Mouse (Mus musculus) NIH3T3 (cell line): ENCODE measurements around the gene AU015836.
A peak's percentile ranks its signal among the peaks of the same experiment; 100 is the strongest.
"Not testable (repeated sequence)": the region's sequence is repeated elsewhere in the genome, so short reads cannot be mapped to it uniquely, and the experiment has no call there.

ENCODE experiments used
- DNase-seq: peaks from one replicate; pipeline ENCODE4 v3.0.0-alpha.2; 2012; ENCODE audit warnings: low read depth

AU015836 gene

DNA sequence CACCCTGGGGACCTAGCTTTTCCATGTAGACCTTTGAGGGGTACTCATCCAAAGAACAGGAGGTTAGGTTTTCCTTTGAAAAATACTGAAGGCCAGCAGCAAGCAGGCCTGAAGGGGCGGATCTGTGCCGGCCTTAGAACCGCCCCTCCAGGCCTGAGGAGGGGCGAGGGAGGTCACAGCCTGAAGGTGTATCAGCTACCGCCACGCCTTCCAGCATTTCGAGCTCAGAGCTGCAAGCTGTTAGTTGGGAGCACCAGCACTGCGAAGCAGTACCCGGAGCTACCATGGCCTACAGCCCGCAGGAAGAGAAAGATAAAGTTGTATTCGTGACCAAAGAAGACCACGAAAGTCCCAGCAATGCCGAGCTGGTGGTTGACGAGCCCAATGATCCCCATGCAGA is at the start of gene AU015836:
TSS of gene AU015836 (plus strand) at position 216 of the 400 bp plus-strand sequence.
- no peak for DNase-seq

DNA sequence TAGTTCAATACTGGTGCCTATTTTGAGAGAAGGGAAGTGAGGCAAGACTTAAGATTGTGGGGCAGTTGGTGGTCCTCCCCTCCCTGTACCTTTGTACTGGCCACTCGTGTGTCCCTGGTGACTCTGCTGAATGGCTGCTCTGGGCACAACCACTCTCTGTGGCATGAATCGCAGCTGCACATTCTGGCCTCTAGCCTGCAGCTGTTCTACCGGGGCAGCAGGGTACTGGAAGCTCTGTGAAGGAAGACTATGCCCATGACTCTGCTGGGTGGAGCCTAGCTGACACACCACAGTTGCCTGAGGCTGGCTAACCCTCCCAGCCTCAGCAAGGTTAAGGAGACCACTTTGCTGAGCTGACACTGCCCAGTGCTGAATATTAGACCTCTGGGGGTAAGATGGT is 49.4 kb upstream of the AU015836 start:
- no peak for DNase-seq

DNA sequence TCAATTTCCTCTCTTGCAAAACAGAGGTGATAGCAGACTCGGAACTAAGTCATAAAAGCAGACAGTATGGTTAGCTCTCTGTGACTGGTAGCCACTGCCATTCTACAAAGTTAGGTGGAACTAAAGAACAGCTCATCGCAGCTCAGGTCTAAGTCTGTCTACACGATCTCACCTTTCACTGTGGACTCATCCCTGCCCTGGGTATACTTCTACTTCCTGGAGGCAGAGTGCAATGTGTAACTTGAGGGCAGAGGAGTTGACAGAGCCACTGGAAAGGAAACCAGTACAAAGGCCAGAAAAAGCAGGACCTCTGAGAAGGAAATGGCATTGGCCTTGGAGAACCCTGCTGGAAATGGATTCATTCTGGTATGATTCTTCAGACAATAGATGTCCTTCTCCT is 40.1 kb upstream of the AU015836 start:
- DNase-seq = no peak

DNA sequence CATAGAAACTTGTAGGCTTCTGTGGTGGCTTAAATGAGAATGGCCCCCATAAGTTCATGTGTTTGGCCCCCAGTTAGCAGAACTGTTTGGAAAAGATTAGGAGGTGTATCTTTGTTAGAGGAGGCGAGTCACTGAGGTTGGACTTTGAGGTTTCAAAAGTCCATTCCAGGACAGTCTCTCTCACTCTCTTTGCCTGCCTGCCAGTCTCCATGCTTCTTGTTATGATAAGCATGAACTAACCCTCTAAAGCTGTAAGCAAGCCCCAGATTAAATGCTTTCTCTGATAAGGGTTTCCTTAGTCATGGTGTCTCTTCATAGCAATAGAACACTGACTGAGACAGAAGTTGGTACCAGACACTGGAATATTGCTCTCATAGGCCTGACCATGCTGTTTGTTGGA is 39.7 kb upstream of the AU015836 start:
- no peak for DNase-seq

DNA sequence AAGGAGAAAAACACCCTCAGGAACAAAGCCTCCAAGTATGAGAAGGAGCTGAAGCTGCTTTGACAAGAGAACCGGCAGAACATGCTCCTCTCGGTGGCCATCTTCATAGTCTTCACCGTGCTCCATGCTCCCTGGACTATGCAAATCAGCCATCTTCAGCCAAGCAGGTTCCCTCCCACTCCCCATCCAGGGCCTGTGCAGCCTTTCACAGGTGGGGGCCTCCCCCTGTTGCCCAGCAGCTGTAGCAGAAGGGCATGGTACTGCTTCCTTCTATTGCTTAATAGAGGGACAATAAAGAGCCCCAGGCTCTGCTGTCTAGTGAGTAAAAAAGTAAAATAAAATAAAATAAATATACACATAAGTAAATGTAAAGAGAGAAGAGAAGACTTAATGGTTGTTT is 36.8 kb upstream of the AU015836 start:
- DNase-seq = no peak

DNA sequence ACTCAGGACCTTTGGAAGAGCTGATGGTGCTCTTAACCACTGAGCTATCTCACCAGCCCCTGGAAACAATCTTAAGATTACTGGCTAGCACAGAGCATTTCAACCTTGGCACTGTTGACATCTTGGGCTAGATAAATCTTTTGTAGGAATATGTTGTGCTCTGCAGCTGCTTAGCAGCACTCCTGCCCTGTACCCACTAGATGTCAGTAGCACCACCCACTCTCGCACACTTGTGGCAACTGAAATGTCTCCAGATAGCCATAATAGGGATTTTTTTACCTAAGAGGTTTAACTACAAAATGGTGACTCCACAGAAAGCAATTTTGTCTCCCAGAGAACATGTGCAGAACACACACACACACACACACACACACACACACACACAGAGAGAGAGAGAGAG is 11.7 kb upstream of the AU015836 start:
- DNase-seq = peak; percentile 74

DNA sequence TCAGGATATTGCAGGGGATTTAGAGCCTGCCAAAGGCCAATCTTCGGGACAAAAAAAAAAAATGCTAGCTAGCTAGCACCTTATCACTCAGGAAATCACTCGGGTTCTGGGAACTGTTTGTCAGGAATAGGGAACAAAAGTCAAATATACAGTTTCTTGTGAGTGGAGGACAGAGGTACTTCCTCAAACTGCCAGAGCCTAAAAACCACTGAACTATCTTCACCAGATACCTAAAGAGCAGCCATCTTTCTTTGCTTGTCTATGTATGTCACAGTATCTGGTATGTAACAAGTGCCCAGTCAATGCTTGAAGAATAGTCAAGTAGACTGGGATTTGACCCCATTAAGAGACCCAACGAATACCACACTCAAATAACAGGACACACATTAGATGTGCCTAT is 10.0 kb upstream of the AU015836 start:
- no peak for DNase-seq

DNA sequence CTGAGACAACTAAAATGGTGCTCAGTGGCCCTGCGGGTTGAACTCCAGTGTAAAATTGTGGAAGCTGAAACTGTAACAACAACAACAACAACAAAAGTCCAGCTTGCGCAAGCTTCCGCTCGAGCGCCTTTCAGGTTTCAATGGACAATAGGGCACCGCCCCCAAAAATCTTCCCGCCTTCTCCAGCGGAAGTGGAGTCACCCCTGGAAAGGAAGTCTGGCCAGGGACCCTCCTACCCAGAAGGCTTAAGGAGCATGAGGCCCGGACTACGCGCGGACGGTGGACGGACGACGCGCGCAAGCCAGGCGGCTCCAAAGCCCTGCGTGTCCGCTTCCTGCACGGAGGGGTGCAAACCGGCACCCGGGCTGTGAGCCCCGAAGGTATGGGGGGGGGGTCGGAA is 11.9 kb downstream of the AU015836 start:
- DNase-seq = no peak

DNA sequence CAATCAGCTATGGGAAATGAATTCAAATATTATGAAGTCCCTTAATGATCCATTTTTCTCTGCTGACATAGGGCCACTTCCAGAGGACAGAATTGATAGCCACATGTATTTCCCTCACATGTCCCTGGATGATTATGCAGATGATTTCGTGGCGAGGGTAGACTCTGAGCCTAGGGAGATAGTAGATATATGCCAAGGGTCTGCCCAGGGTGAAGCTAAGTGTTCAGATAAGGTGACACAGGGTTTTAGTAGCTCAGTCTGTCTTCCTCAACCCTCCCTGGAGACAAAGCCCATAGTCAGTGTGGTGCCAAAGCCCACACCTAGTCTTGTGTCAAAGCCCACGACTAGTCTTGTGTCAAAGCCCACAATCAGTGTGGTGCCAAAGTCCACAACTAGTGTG is 13.7 kb downstream of the AU015836 start:
- DNase-seq = no peak

DNA sequence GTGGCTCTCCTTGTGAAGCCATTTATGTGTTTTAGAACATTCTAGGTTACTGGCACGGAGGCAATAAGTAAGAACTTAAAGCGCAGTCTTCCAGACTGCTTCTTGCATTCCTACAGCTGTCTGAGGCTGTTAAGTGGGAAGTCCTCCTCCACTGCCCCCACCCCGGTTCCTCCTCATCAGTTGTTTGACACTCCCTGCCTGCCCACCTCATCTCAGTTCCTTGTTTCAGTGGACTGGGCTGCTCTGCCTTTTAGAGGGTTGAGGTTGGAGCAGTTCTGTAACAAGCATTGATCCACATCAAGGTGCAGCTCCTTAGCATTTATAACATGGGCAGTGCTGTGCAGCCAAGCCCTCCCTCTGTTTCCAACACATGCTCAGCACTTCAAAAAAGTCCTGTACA is 16.6 kb downstream of the AU015836 start:
- DNase-seq = not testable (repeated sequence)

DNA sequence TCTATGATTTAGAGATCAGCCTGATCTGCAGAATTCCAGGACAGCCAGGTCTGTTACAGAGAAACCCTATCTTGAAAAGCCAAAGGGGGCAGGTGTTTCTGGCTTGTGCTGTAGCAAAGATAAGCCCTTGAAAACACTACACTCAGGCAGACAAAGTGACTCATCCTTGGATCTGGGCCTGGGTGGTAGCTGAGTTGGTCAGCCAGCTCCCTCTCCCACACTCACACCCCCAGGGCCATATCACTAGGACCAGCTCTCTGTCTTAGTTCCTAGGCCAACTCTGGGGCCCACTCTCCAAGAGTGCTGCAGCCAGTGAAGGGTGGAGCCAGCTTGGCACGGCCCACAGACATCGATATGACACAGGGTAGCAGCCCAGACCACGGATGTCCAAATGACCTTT is 38.5 kb downstream of the AU015836 start:
- DNase-seq = peak; percentile 13

DNA sequence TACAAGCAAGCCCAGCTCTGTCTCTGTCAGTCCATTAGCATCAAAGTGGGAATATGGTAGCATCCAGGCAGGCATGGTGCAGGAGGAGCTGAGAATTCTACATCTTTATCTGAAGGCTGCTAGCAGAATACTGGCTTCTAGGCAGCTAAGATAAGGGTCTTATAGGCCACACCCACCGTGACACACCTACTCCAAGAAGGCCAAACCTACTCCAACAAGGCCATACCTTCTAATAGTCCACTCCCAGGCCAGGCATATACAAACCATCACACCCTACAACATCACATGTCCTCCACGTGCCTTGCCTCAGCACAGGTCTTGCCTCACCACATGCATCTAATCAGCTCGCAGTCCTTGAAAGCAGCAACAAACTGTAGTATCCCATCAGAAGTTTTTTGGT is 41.0 kb downstream of the AU015836 start:
- DNase-seq = no peak

DNA sequence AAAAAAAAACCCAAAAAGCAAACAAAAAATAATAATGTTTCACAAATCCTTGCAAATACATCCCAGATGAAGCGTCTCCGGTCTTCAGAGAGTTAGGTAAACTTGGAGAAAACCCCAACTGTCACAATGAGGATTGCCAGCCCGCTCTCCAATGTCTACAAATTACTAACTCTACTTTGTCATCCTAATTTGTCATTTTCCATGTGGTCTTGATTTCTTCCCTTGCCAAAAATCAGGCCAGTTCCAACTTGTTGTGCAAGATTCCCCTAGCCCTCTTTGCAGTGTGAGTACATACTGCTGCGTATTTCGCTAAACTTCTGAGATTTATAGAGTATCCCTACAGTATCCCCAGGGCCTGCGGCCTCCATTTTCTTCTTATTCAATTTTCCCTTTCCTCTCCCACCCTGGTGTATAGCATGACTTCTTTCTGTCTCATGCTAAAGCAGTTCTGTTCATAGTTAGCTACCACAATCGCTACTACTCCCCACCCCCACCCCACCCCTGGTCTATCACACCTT is 43.3 kb downstream of the AU015836 start:
- peak; percentile 57 for DNase-seq

DNA sequence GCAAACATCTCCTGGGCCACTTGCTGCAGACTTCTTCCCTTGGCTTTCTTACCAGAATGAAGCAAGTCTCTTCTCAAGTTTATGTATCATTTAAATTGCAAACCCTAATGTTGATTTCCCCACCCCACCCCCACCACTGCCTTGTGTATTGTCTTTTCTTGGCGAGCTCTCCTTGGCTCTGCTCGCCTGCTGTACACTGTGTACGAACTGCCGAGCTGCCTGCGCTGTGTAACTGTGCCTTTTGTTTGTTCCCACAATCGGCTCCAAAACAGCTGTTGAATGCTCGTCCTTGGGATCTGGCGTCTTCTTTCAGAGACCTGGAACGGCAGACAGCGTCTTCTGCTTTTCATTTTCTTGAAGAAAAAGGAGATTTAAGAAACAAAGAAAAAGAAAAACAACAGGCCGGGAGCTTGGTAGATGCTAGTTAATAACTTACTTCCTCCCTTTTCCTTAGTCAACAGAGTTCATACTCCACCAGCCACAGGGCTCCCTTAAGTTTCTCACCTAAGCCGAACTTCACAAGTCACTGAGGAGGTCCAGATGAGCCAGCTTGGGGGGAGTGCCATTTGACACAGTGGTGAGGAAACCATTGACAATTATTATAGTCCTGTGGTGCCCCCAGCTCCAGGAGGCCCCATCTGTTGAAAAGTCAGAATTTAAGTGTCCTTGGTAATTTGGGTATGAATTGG is 44.2 kb downstream of the AU015836 start:
- peak; percentile 50 for DNase-seq

DNA sequence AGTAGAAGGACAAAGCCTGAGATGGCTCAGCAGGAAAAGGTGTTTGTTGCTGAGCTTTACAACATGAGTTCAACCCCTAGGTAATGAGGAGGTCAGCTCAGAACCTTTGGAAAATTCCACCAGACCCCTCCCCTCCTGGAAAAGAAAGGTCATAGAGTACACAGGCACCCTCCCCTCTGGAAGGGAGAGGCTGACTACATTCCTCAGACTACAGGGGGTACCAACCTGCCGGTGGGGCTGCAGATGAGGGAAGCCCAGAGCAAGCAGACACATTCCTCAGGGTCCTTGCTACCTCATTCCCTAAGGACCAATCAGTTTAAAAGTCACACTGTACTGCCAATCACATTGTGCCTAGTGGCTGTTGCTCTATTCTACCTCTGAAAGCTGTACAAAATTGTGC is 48.4 kb downstream of the AU015836 start:
- DNase-seq = no peak

DNA sequence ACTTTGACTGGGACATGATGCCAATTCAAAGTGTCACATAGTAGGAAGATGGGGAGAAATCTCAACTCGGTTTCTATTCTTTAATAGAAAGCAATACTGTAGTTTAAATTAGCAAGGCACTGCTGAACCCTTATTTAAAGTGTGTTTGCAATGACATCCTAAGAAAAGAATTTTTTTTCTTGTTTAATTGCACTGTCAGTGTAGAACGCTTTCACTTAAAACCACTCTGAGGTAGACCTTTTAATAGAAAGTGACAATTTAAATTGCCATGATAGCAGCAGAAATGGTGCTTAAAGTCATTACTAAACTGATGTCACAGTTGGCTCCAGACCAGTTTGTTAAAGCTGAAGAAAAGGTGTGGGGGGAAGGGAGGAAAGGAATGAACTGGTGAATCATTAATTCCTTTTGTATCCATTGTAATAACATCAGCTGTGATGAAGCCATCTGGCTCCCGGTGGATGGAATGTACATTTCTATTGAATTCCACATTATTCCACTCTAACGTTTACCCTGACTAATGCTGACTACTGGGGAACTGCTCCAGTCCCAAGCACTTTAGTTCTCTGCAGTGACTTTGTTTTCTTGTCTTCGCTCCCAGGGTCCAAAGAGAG is 53.9 kb downstream of the AU015836 start:
- peak; percentile 40 for DNase-seq
